Mouse (Mus musculus): ENCODE results near the gene Txnrd2.

DNA sequence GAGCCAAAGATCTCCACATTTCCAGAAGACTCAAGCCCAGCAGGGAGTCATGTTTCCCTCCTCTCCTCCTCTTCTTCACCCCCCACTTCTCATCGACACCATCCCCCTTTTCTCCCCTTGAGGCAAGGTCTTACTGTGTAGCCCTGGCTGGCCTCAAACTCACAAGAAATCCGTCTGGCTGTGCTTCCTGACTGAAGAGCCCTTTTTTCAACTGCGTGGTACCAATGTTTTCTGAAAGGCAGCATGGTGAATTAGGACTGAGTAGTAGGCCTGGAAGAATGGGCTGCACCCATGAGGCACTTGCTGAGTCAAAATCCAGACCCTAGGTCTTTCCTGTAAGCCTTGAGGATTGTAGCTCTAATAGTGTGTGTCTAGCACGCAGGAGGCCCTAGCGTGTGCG lies 35.8 kb upstream of the Txnrd2 start:
- TF ChIP-seq USF1 (IDR thresholded peaks at IDR 0.05; ENCODE audit: low read depth) (no peak), MYOD1 (IDR thresholded peaks at IDR 0.05; ENCODE audit: control insufficient read depth in 1 of 3, insufficient read length in 2 of 3, low read depth in 2 of 3) (no peak), TCF12 (IDR thresholded peaks at IDR 0.05; ENCODE audit: insufficient read depth, poor library complexity, severe bottlenecking) (no peak), MYOG (IDR thresholded peaks at IDR 0.05; ENCODE audit: control insufficient read depth in 1 of 3, insufficient read depth in 1 of 3, insufficient read length in 2 of 3, low read depth in 2 of 3) (no peak), POLR2A (IDR thresholded peaks at IDR 0.05; ENCODE audit: insufficient read length, low read depth) (no peak), POLR2AphosphoS2 (IDR thresholded peaks at IDR 0.05; ENCODE audit: insufficient read length, low read depth) (no peak)

All from myocyte (in vitro differentiated cells).